Mouse (Mus musculus) thymus, postnatal 0 days (tissue): ENCODE data around the gene Ppef2. TPM values are rescaled to one million over a fixed set of nuclear protein-coding genes. Genes with fewer than 3 reads are reported as not detected.
A peak's percentile ranks its signal among the peaks of the same experiment; 100 is the strongest.

Source experiments
- DNase-seq: peaks from one replicate; pipeline ENCODE4 v3.0.0-alpha.2; 2015; ENCODE audit warnings: low spot score
- polyA plus RNA-seq: library from polyadenylated mRNA; unstranded; fragments of >200 nt; fragmentation: Nextera tagmentation; extraction: Ambion mirVana; gene quantifications from 2 replicates; pipeline ENCODE4 v1.2.1, GENCODE M21; 2015

Ppef2 gene
- polyA plus RNA-seq, 1 experiment from 2014 or later = 1.5 TPM

- peak; percentile 57 for DNase-seq
These were observed 16.5 kb downstream of the Ppef2 start for GRCm38 (mm10) chr5:92239333-92240232.

GRCm38 (mm10) chr5:92234939-92235557 lies 21.0 kb downstream of the Ppef2 start:
- DNase-seq = peak; percentile 59

- DNase-seq = no peak
These were observed 22.7 kb downstream of the Ppef2 start for GRCm38 (mm10) chr5:92233366-92233765.

- DNase-seq = no peak
These were observed 24.2 kb downstream of the Ppef2 start for GRCm38 (mm10) chr5:92231836-92232235.

GRCm38 (mm10) chr5:92230306-92230705 lies 25.8 kb downstream of the Ppef2 start:
- DNase-seq = peak; percentile 25

- DNase-seq = no peak
These were observed 26.6 kb downstream of the Ppef2 start for GRCm38 (mm10) chr5:92229514-92229913.

- DNase-seq = peak; percentile 15
These were observed 27.3 kb downstream of the Ppef2 start for GRCm38 (mm10) chr5:92228776-92229175.

- no peak for DNase-seq
These were observed 28.3 kb downstream of the Ppef2 start for GRCm38 (mm10) chr5:92227782-92228181.

GRCm38 (mm10) chr5:92220287-92220902 lies 35.7 kb downstream of the Ppef2 start:
- DNase-seq = no peak

GRCm38 (mm10) chr5:92219826-92220225 lies 36.3 kb downstream of the Ppef2 start:
- DNase-seq = no peak

GRCm38 (mm10) chr5:92218915-92219793 lies 36.9 kb downstream of the Ppef2 start:
- no peak for DNase-seq

- no peak for DNase-seq
These were observed 40.8 kb downstream of the Ppef2 start, which contains the start of gene U90926 for GRCm38 (mm10) chr5:92215308-92215707. Gene U90926, minus strand, starts transcription at chr5:92215408.

GRCm38 (mm10) chr5:92212231-92212630 lies 43.8 kb downstream of the Ppef2 start:
- DNase-seq = no peak

- DNase-seq = no peak
These were observed 45.9 kb downstream of the Ppef2 start for GRCm38 (mm10) chr5:92210205-92210604.

DNA sequence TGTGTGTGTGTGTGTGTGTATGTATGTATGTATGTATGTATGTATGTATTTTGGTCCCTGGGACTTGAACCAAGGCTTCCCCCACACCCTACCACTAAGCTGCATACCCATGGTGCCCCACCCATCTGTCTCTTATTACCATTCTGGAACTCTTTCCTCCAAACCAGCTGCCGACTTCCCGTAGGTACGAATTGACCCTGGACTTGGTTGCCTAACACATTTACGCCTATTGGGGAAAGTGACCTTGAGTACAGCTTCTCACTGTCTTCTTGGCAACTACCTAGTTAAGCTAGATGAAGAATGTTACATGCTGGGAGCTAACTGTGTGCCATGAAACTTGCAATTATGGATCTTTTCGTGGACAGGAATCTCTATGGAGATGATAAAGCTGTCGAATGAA lies 50.0 kb downstream of the Ppef2 start:
- no peak for DNase-seq

DNA sequence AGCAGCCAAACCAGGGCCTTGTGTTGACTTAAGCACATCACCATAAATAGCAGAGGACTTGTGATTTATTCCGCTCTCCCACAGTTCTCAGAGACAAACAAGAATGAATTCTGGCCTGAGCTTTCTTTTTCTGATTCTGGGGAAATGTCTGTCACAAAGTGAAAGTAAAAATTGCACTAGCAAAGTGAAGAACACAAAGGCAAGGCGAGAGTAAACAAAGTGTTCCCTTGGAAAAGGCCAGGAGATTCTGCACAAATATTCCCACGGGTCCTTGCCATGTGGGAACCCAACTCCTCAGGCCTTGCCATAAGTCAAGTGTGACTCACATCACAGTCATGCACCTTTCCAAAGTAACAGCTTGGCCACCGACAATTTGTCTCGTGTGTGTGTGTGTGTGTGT lies 50.4 kb downstream of the Ppef2 start:
- no peak for DNase-seq

GRCm38 (mm10) chr5:92205184-92205583 lies 50.9 kb downstream of the Ppef2 start:
- DNase-seq = no peak

DNA sequence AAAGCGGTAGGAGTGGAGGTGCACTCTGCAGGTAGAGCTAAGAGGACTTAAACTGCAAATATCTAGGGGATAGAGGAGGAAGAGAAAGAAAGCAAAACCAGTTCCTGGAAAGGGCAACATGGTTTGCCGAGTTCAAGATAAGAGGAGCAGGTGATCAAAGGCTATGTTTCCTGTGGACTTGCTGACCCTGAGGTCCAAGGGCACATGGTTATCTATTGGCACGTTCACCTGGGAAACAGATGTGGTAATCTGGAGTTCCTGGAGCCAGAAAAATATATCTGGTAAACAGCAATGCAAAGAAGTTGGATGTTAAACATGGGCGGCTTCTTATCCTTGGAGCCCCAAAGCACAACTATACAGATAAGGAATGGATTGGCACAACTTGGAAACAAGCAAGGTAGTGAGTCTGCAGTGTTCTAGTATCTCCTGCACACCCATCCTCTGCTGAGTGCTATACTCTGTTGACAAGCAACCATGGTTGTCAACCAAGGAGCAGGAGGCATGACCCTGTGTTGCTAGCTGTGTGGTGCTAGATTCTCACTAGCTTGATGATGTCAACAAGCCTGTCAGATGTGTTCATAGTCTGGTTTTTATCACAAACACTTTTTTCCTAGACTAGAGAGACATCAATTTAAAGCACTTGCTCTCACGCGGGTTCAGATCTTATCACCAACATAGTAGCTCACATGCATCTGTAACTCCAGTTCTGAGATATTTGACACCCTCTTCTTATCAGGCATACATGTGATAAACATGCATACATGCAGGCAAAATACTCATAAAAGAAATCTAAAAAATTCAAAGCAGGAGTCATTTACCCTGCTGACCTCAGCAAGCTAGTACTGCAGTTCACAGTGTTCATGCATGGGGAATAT lies 51.7 kb downstream of the Ppef2 start:
- DNase-seq = peak; percentile 22

GRCm38 (mm10) chr5:92198266-92198665 lies 57.8 kb downstream of the Ppef2 start:
- DNase-seq = no peak
